Mouse (Mus musculus): Measurements from ENCODE around the gene Mgl2.
"Not testable (repeated sequence)": the region's sequence is repeated elsewhere in the genome, so short reads cannot be mapped to it uniquely, and the experiment has no call there.

Mgl2 gene

GRCm38 (mm10) chr11:70129926-70130379, at the start of gene Mgl2:
Gene Mgl2, plus strand, starts transcription at chr11:70130329.
- peak in 1 of 2 experiments; percentile 24 for DNase-seq (ENCODE audit: low spot score in 2 of 2)

- DNase-seq (ENCODE audit: low spot score in 2 of 2), result no peak
Observed at GRCm38 (mm10) chr11:70080803-70081590, 49.1 kb upstream of the Mgl2 start.

GRCm38 (mm10) chr11:70084563-70084962, 45.6 kb upstream of the Mgl2 start:
- DNase-seq (ENCODE audit: low spot score in 2 of 2), result peak; percentile 29 to 36

GRCm38 (mm10) chr11:70091986-70092783, 37.9 kb upstream of the Mgl2 start, which contains the start of gene Asgr2:
Gene Asgr2, plus strand, starts transcription at chr11:70092644.
- DNase-seq (ENCODE audit: low spot score in 2 of 2), result peak in 1 of 2 experiments; percentile 42

GRCm38 (mm10) chr11:70097396-70097795, 32.7 kb upstream of the Mgl2 start:
- DNase-seq (ENCODE audit: low spot score in 2 of 2), result no peak

GRCm38 (mm10) chr11:70099102-70099501, 31.0 kb upstream of the Mgl2 start:
- no peak for DNase-seq (ENCODE audit: low spot score in 2 of 2)

- DNase-seq (ENCODE audit: low spot score in 2 of 2), result no peak
Observed at GRCm38 (mm10) chr11:70099809-70100208, 30.3 kb upstream of the Mgl2 start.

- no peak for DNase-seq (ENCODE audit: low spot score in 2 of 2)
Observed at GRCm38 (mm10) chr11:70103701-70104315, 26.3 kb upstream of the Mgl2 start.

GRCm38 (mm10) chr11:70107085-70107484, 23.0 kb upstream of the Mgl2 start:
- no peak for DNase-seq (ENCODE audit: low spot score in 2 of 2)

- DNase-seq (ENCODE audit: low spot score in 2 of 2), result peak in 1 of 2 experiments; percentile 29
Observed at GRCm38 (mm10) chr11:70110146-70110545, 20.0 kb upstream of the Mgl2 start.

GRCm38 (mm10) chr11:70114562-70114961, 15.6 kb upstream of the Mgl2 start:
- DNase-seq (ENCODE audit: low spot score in 2 of 2), result no peak

GRCm38 (mm10) chr11:70115901-70116300, 14.2 kb upstream of the Mgl2 start:
- DNase-seq (ENCODE audit: low spot score in 2 of 2), result no peak

GRCm38 (mm10) chr11:70135001-70135400, 4.9 kb downstream of the Mgl2 start:
- not testable (repeated sequence) for DNase-seq (ENCODE audit: low spot score in 2 of 2)

- DNase-seq (ENCODE audit: low spot score in 2 of 2), result not testable (repeated sequence)
Observed at GRCm38 (mm10) chr11:70135925-70136324, 5.8 kb downstream of the Mgl2 start.

GRCm38 (mm10) chr11:70139171-70139570, 9.0 kb downstream of the Mgl2 start:
- DNase-seq (ENCODE audit: low spot score in 2 of 2), result no peak

- DNase-seq (ENCODE audit: low spot score in 2 of 2), result no peak
Observed at GRCm38 (mm10) chr11:70151072-70151471, 20.9 kb downstream of the Mgl2 start.

GRCm38 (mm10) chr11:70155897-70156296, 25.8 kb downstream of the Mgl2 start, which contains the start of gene Clec10a:
Gene Clec10a, plus strand, starts transcription at chr11:70156197.
- DNase-seq (ENCODE audit: low spot score in 2 of 2), result not testable (repeated sequence)

GRCm38 (mm10) chr11:70162336-70162735, 32.2 kb downstream of the Mgl2 start:
- DNase-seq (ENCODE audit: low spot score in 2 of 2), result no peak

GRCm38 (mm10) chr11:70165972-70166921, 36.1 kb downstream of the Mgl2 start:
- no peak for DNase-seq (ENCODE audit: low spot score in 2 of 2)

GRCm38 (mm10) chr11:70168136-70168535, 38.0 kb downstream of the Mgl2 start:
- DNase-seq (ENCODE audit: low spot score in 2 of 2), result no peak

GRCm38 (mm10) chr11:70169471-70169870, 39.3 kb downstream of the Mgl2 start:
- DNase-seq (ENCODE audit: low spot score in 2 of 2), result peak in 1 of 2 experiments; percentile 28

Data from right cerebral cortex, postnatal 10 days (tissue).